Mouse (Mus musculus): ENCODE measurements around the gene Aadacl2. TPM values are rescaled to one million over a fixed set of nuclear protein-coding genes. Genes with fewer than 3 reads are reported as not detected.

Gene Aadacl2
- total and polyA plus RNA-seq, 3 experiments, result not detected

DNA sequence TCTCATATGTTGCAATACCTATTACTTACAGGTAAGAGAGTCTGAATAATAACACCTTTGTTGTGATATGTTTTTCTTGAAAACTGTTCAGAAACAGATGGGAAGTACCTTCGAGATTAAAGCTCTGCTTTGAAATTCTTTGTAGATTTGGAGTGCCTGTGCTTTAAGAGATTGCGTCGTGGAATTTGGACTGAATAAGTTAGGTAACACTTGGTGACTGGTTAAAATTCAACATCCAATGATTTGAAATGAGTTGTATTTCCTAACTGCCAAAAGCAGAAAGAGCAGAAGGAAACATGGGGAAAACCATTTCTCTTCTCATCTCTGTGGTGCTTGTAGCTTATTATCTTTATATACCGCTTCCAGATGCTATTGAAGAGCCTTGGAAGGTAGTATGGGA lies 25.0 kb downstream of the Aadacl2 start:
- Histone ChIP-seq H3K27me3 (replicated peaks) (no peaks in the 10 kb centered on the region), H3K9me3 (replicated peaks; ENCODE audit: low read length) (no peaks in the 10 kb centered on the region), H3K4me3 (replicated peaks in 1 of 3; ENCODE audit: low read depth in 2 of 3, low read length in 2 of 3, poor library complexity in 1 of 3) (no peak overlapping the region), H3K9ac (ENCODE audit: insufficient read depth, low read depth) (no peak overlapping the region), H3K79me2 (replicated peaks; ENCODE audit: control insufficient read depth, extremely low read depth, insufficient read depth, poor library complexity, severe bottlenecking) (no peaks in the 10 kb centered on the region), H3K27ac (ENCODE audit: insufficient read depth, low read depth) (no peak overlapping the region), H3K4me1 (ENCODE audit: control insufficient read depth in 1 of 2, insufficient read depth in 2 of 2) (no peaks in the 10 kb centered on the region), H3K36me3 (replicated peaks in 1 of 2; ENCODE audit: control insufficient read depth in 1 of 2, insufficient read depth in 1 of 2, low read length in 1 of 2) (no peaks in the 10 kb centered on the region), H3K4me2 (ENCODE audit: insufficient read depth, low read depth, poor library complexity, severe bottlenecking) (no peak overlapping the region)
- no peak for TF ChIP-seq EP300 (IDR thresholded peaks at IDR 0.05; ENCODE audit: low read length)
- TF ChIP-seq POLR2AphosphoS2 (IDR thresholded peaks at IDR 0.05; ENCODE audit: low read depth, low read length), result no peak
- TF ChIP-seq MXI1 (IDR thresholded peaks at IDR 0.05; ENCODE audit: low read depth, low read length), result no peak
- no peak for TF ChIP-seq MEF2A (IDR thresholded peaks at IDR 0.05; ENCODE audit: borderline replicate concordance, low read depth, low read length)
- no peak for TF ChIP-seq TBP (conservative IDR thresholded peaks at IDR 0.05; ENCODE audit: low read depth, low read length)
- TF ChIP-seq CHD1 (IDR thresholded peaks at IDR 0.05; ENCODE audit: low read depth, low read length), result no peak
- no peak for TF ChIP-seq MYC (IDR thresholded peaks at IDR 0.05; ENCODE audit: low read depth, low read length)
- TF ChIP-seq POLR2A (IDR thresholded peaks at IDR 0.05; ENCODE audit: low read depth, low read length), result no peak
- TF ChIP-seq SIN3A (IDR thresholded peaks at IDR 0.05; ENCODE audit: low read length), result no peak
- TF ChIP-seq PAX5 (IDR thresholded peaks at IDR 0.05; ENCODE audit: low read length), result no peak
- TF ChIP-seq RAD21 (IDR thresholded peaks at IDR 0.05; ENCODE audit: low read depth, low read length), result no peak
- TF ChIP-seq MAZ (IDR thresholded peaks at IDR 0.05; ENCODE audit: low read depth, low read length), result no peak
- TF ChIP-seq CTCF (conservative IDR thresholded peaks at IDR 0.05 in 1 of 2, IDR thresholded peaks at IDR 0.05 in 1 of 2; ENCODE audit: low read depth in 2 of 2, low read length in 2 of 2), result no peak
- TF ChIP-seq UBTF (IDR thresholded peaks at IDR 0.05; ENCODE audit: low read depth, low read length), result no peak
- no peak for TF ChIP-seq IRF4 (IDR thresholded peaks at IDR 0.05; ENCODE audit: low read depth, low read length)
- in situ Hi-C loops (cut with MboI; ENCODE audit: low pct_ligation_motif_present, low pct_unique_long_range_greater_than_20kb, low sequenced_read_pairs), result no loop called here
- DNase-seq (ENCODE audit: extremely low read depth), result no peak
- dilution Hi-C loops (cut with MboI; ENCODE audit: extremely low pct_ligation_motif_present, extremely low pct_unique_long_range_greater_than_20kb, low sequenced_read_pairs), result no loop called here

DNA sequence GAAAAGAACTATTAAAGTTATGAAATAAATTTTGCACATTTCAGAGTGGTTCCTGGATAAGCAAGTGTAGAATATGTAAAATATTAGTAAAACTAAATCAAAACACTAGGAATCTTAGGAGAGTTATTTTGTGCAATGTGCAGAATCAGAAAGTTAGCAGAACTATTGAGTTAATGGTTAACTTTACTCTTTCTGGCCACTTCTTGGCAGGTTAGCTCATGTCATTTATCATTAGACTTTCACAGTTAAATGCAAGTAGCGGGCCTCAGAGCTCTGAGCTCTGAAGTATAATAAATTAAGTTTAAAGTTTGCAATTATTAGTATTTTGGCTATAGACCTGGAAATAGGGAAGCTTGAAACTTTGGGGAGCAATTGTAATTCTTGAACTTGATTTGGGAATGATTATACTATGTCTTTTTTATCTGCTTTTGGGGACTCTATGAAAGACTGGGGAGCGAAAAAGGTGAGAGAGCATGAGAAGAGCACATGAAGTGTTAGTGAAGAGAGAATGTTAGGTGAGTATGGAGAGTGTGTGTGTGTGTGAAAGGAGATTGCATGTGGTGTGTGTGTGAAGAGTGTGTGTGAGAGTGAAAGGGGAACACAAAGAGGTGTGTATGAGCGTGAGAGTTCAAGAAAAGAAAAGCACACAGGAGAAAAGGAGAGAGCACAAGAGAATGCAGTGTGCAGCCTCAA lies 39.8 kb downstream of the Aadacl2 start:
- Histone ChIP-seq H3K79me2 (replicated peaks; ENCODE audit: control insufficient read depth, extremely low read depth, insufficient read depth, poor library complexity, severe bottlenecking) (no peaks in the 10 kb centered on the region), H3K4me3 (replicated peaks in 1 of 3; ENCODE audit: low read depth in 2 of 3, low read length in 2 of 3, poor library complexity in 1 of 3) (no peak overlapping the region), H3K9me3 (replicated peaks; ENCODE audit: low read length) (no peaks in the 10 kb centered on the region), H3K4me1 (ENCODE audit: control insufficient read depth in 1 of 2, insufficient read depth in 2 of 2) (no peaks in the 10 kb centered on the region), H3K4me2 (ENCODE audit: insufficient read depth, low read depth, poor library complexity, severe bottlenecking) (no peak overlapping the region), H3K27ac (ENCODE audit: insufficient read depth, low read depth) (no peak overlapping the region), H3K9ac (ENCODE audit: insufficient read depth, low read depth) (no peak overlapping the region), H3K27me3 (replicated peaks) (no peaks in the 10 kb centered on the region), H3K36me3 (replicated peaks in 1 of 2; ENCODE audit: control insufficient read depth in 1 of 2, insufficient read depth in 1 of 2, low read length in 1 of 2) (no peaks in the 10 kb centered on the region)
- in situ Hi-C loops (cut with MboI; ENCODE audit: low pct_ligation_motif_present, low pct_unique_long_range_greater_than_20kb, low sequenced_read_pairs), result no loop called here
- TF ChIP-seq MAX (IDR thresholded peaks at IDR 0.05; ENCODE audit: low read length) (no peak), HCFC1 (IDR thresholded peaks at IDR 0.05; ENCODE audit: low read depth, low read length) (no peak), CTCF (conservative IDR thresholded peaks at IDR 0.05 in 1 of 2, IDR thresholded peaks at IDR 0.05 in 1 of 2; ENCODE audit: low read depth in 2 of 2, low read length in 2 of 2) (no peak), POLR2AphosphoS2 (IDR thresholded peaks at IDR 0.05; ENCODE audit: low read depth, low read length) (no peak), CHD1 (IDR thresholded peaks at IDR 0.05; ENCODE audit: low read depth, low read length) (no peak), E2F4 (IDR thresholded peaks at IDR 0.05; ENCODE audit: insufficient replicate concordance, low read depth, low read length) (no peak), ZKSCAN1 (IDR thresholded peaks at IDR 0.05; ENCODE audit: borderline replicate concordance, low read depth, low read length) (no peak), RAD21 (IDR thresholded peaks at IDR 0.05; ENCODE audit: low read depth, low read length) (no peak), USF2 (conservative IDR thresholded peaks at IDR 0.05; ENCODE audit: low read depth, low read length) (no peak), KAT2A (IDR thresholded peaks at IDR 0.05; ENCODE audit: insufficient replicate concordance, low read length) (no peak), ZC3H11A (IDR thresholded peaks at IDR 0.05; ENCODE audit: low read depth, low read length) (no peak), RCOR1 (conservative IDR thresholded peaks at IDR 0.05; ENCODE audit: low read depth, low read length) (no peak)
- dilution Hi-C loops (cut with MboI; ENCODE audit: extremely low pct_ligation_motif_present, extremely low pct_unique_long_range_greater_than_20kb, low sequenced_read_pairs), result no loop called here
- DNase-seq (ENCODE audit: extremely low read depth), result no peak

Measured in CH12.LX (cell line).